Mouse (Mus musculus) midbrain, embryonic 16.5 days (tissue): ENCODE measurements around the gene Pik3r5. TPM values are rescaled to one million over a fixed set of nuclear protein-coding genes. Genes with fewer than 3 reads are reported as not detected.

Source experiments
- polyA plus RNA-seq: library from polyadenylated mRNA; unstranded; fragments of >200 nt; fragmentation: Nextera tagmentation; extraction: Ambion mirVana; gene quantifications from 2 replicates; pipeline ENCODE4 v1.2.1, GENCODE M21; 2015

Gene Pik3r5
- polyA plus RNA-seq, 1 experiment from 2014 or later = 0.24 TPM

Other genes starting within 250 kb of the Pik3r5 start
- gene Ntn1, start 31.3 kb upstream of the Pik3r5 start, polyA plus RNA-seq = 15.8 and 16.1 TPM in 2 replicates
- 1.3 and 2.5 TPM in 2 replicates for gene Pik3r6, start 70.9 kb downstream of the Pik3r5 start, polyA plus RNA-seq
- 0.09 TPM in 1 of 2 replicates, not detected in the other for gene Mfsd6l, start 124.1 kb downstream of the Pik3r5 start, polyA plus RNA-seq
- gene Ccdc42, start 154.9 kb downstream of the Pik3r5 start, polyA plus RNA-seq = 0.18 and 0.65 TPM in 2 replicates